Mouse (Mus musculus) activated CD4-positive, CD25-positive, alpha-beta regulatory T cell (primary cell): ENCODE measurements around the gene Fggy. TPM values are rescaled to one million over a fixed set of nuclear protein-coding genes. Genes with fewer than 3 reads are reported as not detected.

Experiments
- polyA plus RNA-seq, 2 experiments: library from polyadenylated mRNA; unstranded; fragments of 100-300 nt; shearing (Covaris generic); gene quantifications; one replicate each; pipeline ENCODE4 v1.2.1; 2017

Gene Fggy
- polyA plus RNA-seq: 1 to 10 TPM; 2.5 to 3.0 TPM

DNA sequence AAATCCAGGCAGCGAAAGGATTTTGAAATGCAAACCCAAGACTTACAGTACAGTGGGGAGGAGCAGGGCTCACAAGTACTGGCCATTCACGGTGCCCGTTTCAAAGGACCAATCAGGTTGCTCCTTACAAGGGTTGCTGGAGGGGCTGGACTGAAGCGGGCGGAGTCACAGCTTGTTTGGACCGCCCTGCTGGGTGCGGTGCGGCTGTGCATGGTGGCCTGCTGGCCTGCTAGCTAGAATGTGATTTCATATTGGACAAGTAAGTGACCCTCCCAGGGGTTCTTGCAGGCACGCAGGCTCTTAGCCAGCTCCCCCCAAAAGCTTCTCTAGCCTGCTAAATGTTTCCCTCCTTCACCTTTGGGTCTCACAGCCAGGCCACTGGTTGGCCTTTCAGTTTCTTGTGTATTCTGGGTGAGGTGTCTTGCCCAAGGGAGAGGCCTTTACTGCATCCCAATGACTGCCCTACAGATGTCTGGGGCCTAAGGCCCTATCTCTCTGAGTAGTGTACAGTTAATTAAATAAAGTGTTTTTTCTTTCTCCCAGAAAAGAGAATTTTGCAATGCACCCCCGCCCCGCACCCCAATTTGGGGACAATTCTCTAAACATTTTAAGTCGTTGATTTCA lies at the start of gene Fggy:
Fggy (plus strand) TSS at position 175 of the 624 bp plus-strand sequence.

DNA sequence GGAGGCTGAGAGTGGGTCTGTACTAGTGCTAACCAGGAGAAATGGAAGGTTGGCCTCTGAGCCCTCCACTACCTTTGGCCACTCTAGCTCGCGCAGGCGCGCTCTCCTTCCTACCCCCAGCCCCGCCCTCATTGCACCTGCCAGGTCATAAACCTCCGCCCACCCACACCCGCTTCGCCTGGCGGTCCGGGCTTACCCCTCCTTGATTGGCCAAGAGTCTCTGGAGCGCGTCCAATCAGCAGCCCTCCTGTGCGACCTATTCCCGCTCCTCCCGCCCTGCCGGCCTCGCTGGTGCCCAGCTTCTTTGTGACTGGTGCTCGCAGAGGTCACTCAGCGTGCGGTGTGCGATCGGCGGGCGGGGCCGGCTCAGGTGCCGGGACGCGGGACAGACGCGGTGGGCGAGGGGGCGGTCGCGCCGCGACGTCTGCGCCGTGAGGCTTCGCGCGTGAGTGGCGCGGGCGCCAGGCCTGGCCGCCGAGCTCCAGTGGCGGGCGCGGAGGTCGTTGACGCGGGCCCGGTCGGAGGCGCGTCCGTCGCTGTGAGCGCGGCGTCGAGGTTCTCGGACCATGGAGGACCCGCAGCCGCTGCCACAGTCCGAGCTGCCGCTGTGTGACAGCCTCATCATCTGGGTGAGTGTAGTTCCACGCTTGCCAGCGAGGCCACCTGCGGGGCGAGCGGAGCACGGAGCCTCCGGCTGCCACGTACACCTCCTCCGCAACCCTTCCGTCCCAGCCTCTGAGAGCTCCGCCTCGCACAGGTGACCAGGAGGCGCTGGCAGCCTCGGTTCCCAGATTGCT lies 409.8 kb downstream of the Fggy start, which contains the start of gene Hook1:
Hook1 (plus strand) TSS at position 313 of the 797 bp plus-strand sequence.

